Mouse (Mus musculus): ENCODE measurements at regions not wholly inside any gene's neighbourhood (a gene's known extent, or its start where the extent isn't known, plus 50 kb on each side); places are given as distances from the start of the nearest gene placed in this dataset.

GRCm38 (mm10) chr3:21761219-21761600 lies 315.2 kb upstream of the Tbl1xr1 start:
- TF ChIP-seq CTCF (IDR thresholded peaks at IDR 0.05; ENCODE audit: borderline replicate concordance, insufficient read depth, low read length) (no peak), POLR2A (IDR thresholded peaks at IDR 0.05; ENCODE audit: low read depth, low read length) (no peak)

Measured in embryonic fibroblast, embryonic 13.5 days (primary cell).